ENCODE assay signal across 7 mouse cellular contexts in genomic region chr5:54100916-54101315, GRCm38 (mm10).
DNase-seq lines count a peak whose midpoint lies in the region; ATAC-seq and TF ChIP-seq lines count a peak whose summit lies in the region.

No protein-coding gene starts in this region.

- ATAC-seq in forebrain, embryonic 16.5 days, result peak; percentile 78
- peak; percentile 35 for ATAC-seq in megakaryocyte, adult 5-6 weeks (ENCODE audit: poor library complexity, severe bottlenecking)
- ATAC-seq in liver, postnatal 0 days, result no peak

- H3K4me2 ChIP-seq in forebrain, embryonic 16.5 days (ENCODE audit: low read length), result no peak overlapping the region
- H3K4me2 ChIP-seq in liver, postnatal 0 days (ENCODE audit: low read depth, low read length), result no peak overlapping the region

- no peak overlapping the region for H3K27ac ChIP-seq in forebrain, embryonic 16.5 days (ENCODE audit: low read length)
- H3K27ac ChIP-seq in liver, postnatal 0 days (ENCODE audit: low read depth), result no peak overlapping the region

- H3K27me3 ChIP-seq in forebrain, embryonic 16.5 days (replicated peaks; ENCODE audit: control insufficient read depth, insufficient read depth, low read length), result no peaks in the 10 kb centered on the region
- H3K27me3 ChIP-seq in liver, postnatal 0 days (ENCODE audit: insufficient read depth, low read length), result no peaks in the 10 kb centered on the region

- no peaks in the 10 kb centered on the region for H3K36me3 ChIP-seq in forebrain, embryonic 16.5 days (ENCODE audit: control insufficient read depth, insufficient read depth)
- no peaks in the 10 kb centered on the region for H3K36me3 ChIP-seq in liver, postnatal 0 days (replicated peaks; ENCODE audit: insufficient read depth, low read length)

- WGBS in forebrain, embryonic 16.5 days, result 24% methylated on average over 3 of the region's 3 CpGs
- 37% methylated on average over 3 of the region's 3 CpGs for WGBS in liver, postnatal 0 days (ENCODE audit: insufficient replicate concordance)

- peak; percentile 20 for DNase-seq in ovary, adult 18-20 months (ENCODE audit: low spot score)
- DNase-seq in ovary, postnatal 14 days (ENCODE audit: low spot score), result no peak
- peak; percentile 71 for DNase-seq in layer of hippocampus, adult 11-12 months (ENCODE audit: low spot score)
- DNase-seq in telencephalon, adult 2 months (ENCODE audit: low read depth, low spot score), result peak; percentile 92
- no peak for DNase-seq in liver, postnatal 0 days

- no peak for TF ChIP-seq CTCF in liver, postnatal 0 days (IDR thresholded peaks at IDR 0.05; ENCODE audit: low read depth)

- no peak for TF ChIP-seq EP300 in liver, postnatal 0 days (IDR thresholded peaks at IDR 0.05; ENCODE audit: low read depth)

- H3K9ac ChIP-seq in forebrain, embryonic 16.5 days (replicated peaks; ENCODE audit: low read depth, low read length), result no peak overlapping the region
- no peak overlapping the region for H3K9ac ChIP-seq in liver, postnatal 0 days (replicated peaks)

- no peak overlapping the region for H3K4me3 ChIP-seq in forebrain, embryonic 16.5 days (replicated peaks; ENCODE audit: low read length)
- H3K4me3 ChIP-seq in liver, postnatal 0 days (ENCODE audit: low read depth, low read length), result no peak overlapping the region

- no peaks in the 10 kb centered on the region for H3K9me3 ChIP-seq in forebrain, embryonic 16.5 days (ENCODE audit: control insufficient read depth, low read length)
- no peaks in the 10 kb centered on the region for H3K9me3 ChIP-seq in liver, postnatal 0 days (ENCODE audit: low read length)

- H3K4me1 ChIP-seq in forebrain, embryonic 16.5 days (replicated peaks; ENCODE audit: control insufficient read depth, insufficient read depth, low read length), result peaks cover 17% of the 10 kb centered on the region
- H3K4me1 ChIP-seq in liver, postnatal 0 days (ENCODE audit: insufficient read depth), result no peaks in the 10 kb centered on the region; the same call in 1 of the 2 replicates

Comparison
In these comparisons a context has a peak if more than half of its experiments do, and no peak if none do; other contexts are left out.
1. DNase-seq: peak in ovary, adult 18-20 months (single experiment), layer of hippocampus, adult 11-12 months (single experiment) and telencephalon, adult 2 months (single experiment); none in ovary, postnatal 14 days (single experiment) and liver, postnatal 0 days (single experiment).